In genomic region chr11:87448476-87449199, GRCm38 (mm10) we compare ENCODE assay signal across 8 mouse cellular contexts. TPM values are rescaled to one million over a fixed set of nuclear protein-coding genes. Genes with fewer than 3 reads are reported as not detected.
DNase-seq lines count a peak whose midpoint lies in the region; ATAC-seq and TF ChIP-seq lines count a peak whose summit lies in the region.
"Not testable (repeated sequence)": the region's sequence is repeated elsewhere in the genome, so short reads cannot be mapped to it uniquely, and the experiment has no call there.

No protein-coding gene starts in this region.

- peak overlapping the region; percentile 25; the same call in 1 of the 2 replicates for H3K9ac ChIP-seq in heart, embryonic 15.5 days
- not testable (repeated sequence) for H3K9ac ChIP-seq in kidney, embryonic 16.5 days (replicated peaks; ENCODE audit: low read length); liver, embryonic 11.5 days (ENCODE audit: low read depth, low read length); midbrain, postnatal 0 days (replicated peaks; ENCODE audit: low read length, poor library complexity, severe bottlenecking)

- peaks cover 23% of the 10 kb centered on the region for H3K4me1 ChIP-seq in heart, embryonic 15.5 days (replicated peaks)
- H3K4me1 ChIP-seq in kidney, embryonic 16.5 days (ENCODE audit: insufficient read depth, low read length) = peaks cover 18% of the 10 kb centered on the region
- peaks cover 16% of the 10 kb centered on the region for H3K4me1 ChIP-seq in liver, embryonic 11.5 days (replicated peaks; ENCODE audit: control insufficient read depth, insufficient read depth, low read length)
- H3K4me1 ChIP-seq in midbrain, postnatal 0 days (ENCODE audit: insufficient read depth, low read length) = not testable (repeated sequence)

- not testable (repeated sequence) for H3K36me3 ChIP-seq in heart, embryonic 15.5 days; kidney, embryonic 16.5 days (ENCODE audit: insufficient read depth, low read length); liver, embryonic 11.5 days (ENCODE audit: control insufficient read depth, insufficient read depth, low read length); midbrain, postnatal 0 days (ENCODE audit: insufficient read depth, low read length)

- H3K9me3 ChIP-seq in heart, embryonic 15.5 days (replicated peaks); kidney, embryonic 16.5 days (ENCODE audit: low read length); liver, embryonic 11.5 days (ENCODE audit: control insufficient read depth, low read length); midbrain, postnatal 0 days (ENCODE audit: low read length): not testable (repeated sequence)

- peak overlapping the region; percentile 82 for H3K27ac ChIP-seq in heart, embryonic 15.5 days
- H3K27ac ChIP-seq in kidney, embryonic 16.5 days (ENCODE audit: low read length) = peak overlapping the region; percentile 74
- H3K27ac ChIP-seq in liver, embryonic 11.5 days (ENCODE audit: low read depth, low read length) = peak overlapping the region; percentile 30; the same call in 1 of the 2 replicates
- not testable (repeated sequence) for H3K27ac ChIP-seq in midbrain, postnatal 0 days (ENCODE audit: low read depth, low read length)

- peak; percentile 78 for DNase-seq in CD4-positive, CD25-positive, alpha-beta regulatory T cell, adult 2 months (ENCODE audit: low read depth, low spot score)
- peak; percentile 59 for DNase-seq in c-Kit-negative CD71-positive TER-119-positive erythroid progenitor cells, embryonic 14.5 days (ENCODE audit: low read depth, low spot score)
- peak; percentile 69 for DNase-seq in liver, embryonic 11.5 days (ENCODE audit: low spot score)
- DNase-seq in midbrain, postnatal 0 days (ENCODE audit: low spot score) = peak; percentile 77
- DNase-seq in spleen, postnatal 36 days (ENCODE audit: low spot score in 2 of 2) = peak; percentile 33 to 67

- peak; percentile 76 for ATAC-seq in erythroid progenitor cell, adult 5-6 weeks (replicated peaks; ENCODE audit: low FRiP score, poor library complexity, severe bottlenecking)
- peak; percentile 91 for ATAC-seq in heart, embryonic 15.5 days (replicated peaks; ENCODE audit: insufficient number of reproducible peaks, insufficient read depth, low FRiP score, low read depth)
- ATAC-seq in kidney, embryonic 16.5 days (ENCODE audit: low FRiP score, low TSS enrichment) = peak; percentile 96
- ATAC-seq in liver, embryonic 11.5 days (replicated peaks; ENCODE audit: low FRiP score) = peak; percentile 90
- ATAC-seq in midbrain, postnatal 0 days (ENCODE audit: low FRiP score) = peak; percentile 94

- H3K4me3 ChIP-seq in heart, embryonic 15.5 days; kidney, embryonic 16.5 days (ENCODE audit: low read length); liver, embryonic 11.5 days (ENCODE audit: low read depth, low read length); midbrain, postnatal 0 days (ENCODE audit: low read depth, low read length): not testable (repeated sequence)

- H3K27me3 ChIP-seq in heart, embryonic 15.5 days; kidney, embryonic 16.5 days (ENCODE audit: insufficient read depth, low read length); liver, embryonic 11.5 days (replicated peaks; ENCODE audit: control insufficient read depth, insufficient read depth, low read length); midbrain, postnatal 0 days (ENCODE audit: insufficient read depth, low read length): not testable (repeated sequence)

- not testable (repeated sequence) for TF ChIP-seq CTCF in midbrain, postnatal 0 days (IDR thresholded peaks at IDR 0.05)

- WGBS in heart, embryonic 15.5 days = 0% methylated on average over 6 of the region's 32 CpGs
- WGBS in kidney, embryonic 16.5 days = under 1% methylated on average over 6 of the region's 32 CpGs
- 0% methylated on average over 6 of the region's 32 CpGs for WGBS in liver, embryonic 11.5 days
- under 1% methylated on average over 5 of the region's 32 CpGs for WGBS in midbrain, postnatal 0 days

- peak overlapping the region; percentile 30; the same call in 1 of the 2 replicates for H3K4me2 ChIP-seq in heart, embryonic 15.5 days
- H3K4me2 ChIP-seq in kidney, embryonic 16.5 days (replicated peaks; ENCODE audit: low read depth, low read length) = 0 out of 2 replicates have a peak overlapping the region, but pooled peaks have one; percentile 63
- not testable (repeated sequence) for H3K4me2 ChIP-seq in liver, embryonic 11.5 days; midbrain, postnatal 0 days (ENCODE audit: low read depth, low read length, poor library complexity, severe bottlenecking)

RNA-seq across cellular contexts. Expression of gene Tex14, which starts 43.8 kb away (rescaled TPM):
- total RNA-seq in erythroid progenitor cell, adult 5-6 weeks (2015; ENCODE audit: low replicate concordance) = 8.8 TPM in 1 of 2 replicates, not detected in the other
- not detected in 2 replicates for total RNA-seq in erythroid progenitor cell, adult 5-6 weeks (2017; ENCODE audit: low replicate concordance)
- polyA plus RNA-seq in heart, embryonic 15.5 days (2015; fragmentation: Nextera tagmentation; extraction: Ambion mirVana) = 0.24 and 0.27 TPM in 2 replicates
- 0.31 and 0.76 TPM in 2 replicates for polyA plus RNA-seq in kidney, embryonic 16.5 days (2015; fragmentation: Nextera tagmentation; extraction: Ambion mirVana)
- 0.32 and 0.48 TPM in 2 replicates for polyA plus RNA-seq in liver, embryonic 11.5 days (2014; fragmentation: Nextera tagmentation; extraction: Ambion mirVana)
- 0.66 and 4.0 TPM in 2 replicates for total RNA-seq in midbrain, postnatal 0 days (2014; rRNA removed)
- polyA plus RNA-seq in midbrain, postnatal 0 days (2015; fragmentation: Nextera tagmentation; extraction: Ambion mirVana) = 0.31 and 0.35 TPM in 2 replicates

RNA-seq across cellular contexts. Expression of gene Rad51c, which starts 43.9 kb away (rescaled TPM):
- total RNA-seq in erythroid progenitor cell, adult 5-6 weeks (2015; ENCODE audit: low replicate concordance) = 5.0 and 5.4 TPM in 2 replicates
- 13.2 and 14.8 TPM in 2 replicates for total RNA-seq in erythroid progenitor cell, adult 5-6 weeks (2017; ENCODE audit: low replicate concordance)
- polyA plus RNA-seq in heart, embryonic 15.5 days (2015; fragmentation: Nextera tagmentation; extraction: Ambion mirVana) = 8.5 and 9.5 TPM in 2 replicates
- polyA plus RNA-seq in kidney, embryonic 16.5 days (2015; fragmentation: Nextera tagmentation; extraction: Ambion mirVana) = 7.9 and 8.7 TPM in 2 replicates
- polyA plus RNA-seq in liver, embryonic 11.5 days (2014; fragmentation: Nextera tagmentation; extraction: Ambion mirVana) = 5.0 and 5.5 TPM in 2 replicates
- total RNA-seq in midbrain, postnatal 0 days (2014; rRNA removed) = 2.0 and 2.4 TPM in 2 replicates
- polyA plus RNA-seq in midbrain, postnatal 0 days (2015; fragmentation: Nextera tagmentation; extraction: Ambion mirVana) = 1.8 and 2.1 TPM in 2 replicates
